Mouse (Mus musculus): ENCODE results near the gene Olfr228.
"Not testable (repeated sequence)": the region's sequence is repeated elsewhere in the genome, so short reads cannot be mapped to it uniquely, and the experiment has no call there.

The Olfr228 gene

DNA sequence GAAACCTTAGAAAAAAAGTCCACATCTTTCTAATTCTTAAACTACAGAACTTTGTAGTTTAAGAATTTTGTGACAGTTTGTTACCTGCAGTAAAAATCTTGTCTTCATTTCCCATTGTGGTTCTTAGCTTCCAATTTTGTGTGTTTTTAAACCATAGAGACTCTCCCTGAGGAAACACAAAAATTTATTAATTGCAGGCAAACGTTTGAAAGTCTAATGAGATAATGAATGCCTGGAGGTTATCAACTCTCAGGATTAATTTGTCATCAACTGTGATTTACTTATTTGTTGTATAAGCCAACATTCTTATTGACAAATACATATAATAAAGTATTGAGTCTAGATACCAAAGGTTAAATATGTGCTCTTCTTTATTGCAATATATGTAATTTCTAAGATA, at the start of gene Olfr228:
Olfr228 (minus strand) TSS at position 101 of the 400 bp plus-strand sequence.
- no peak for DNase-seq (ENCODE audit: low read depth, low spot score)

DNA sequence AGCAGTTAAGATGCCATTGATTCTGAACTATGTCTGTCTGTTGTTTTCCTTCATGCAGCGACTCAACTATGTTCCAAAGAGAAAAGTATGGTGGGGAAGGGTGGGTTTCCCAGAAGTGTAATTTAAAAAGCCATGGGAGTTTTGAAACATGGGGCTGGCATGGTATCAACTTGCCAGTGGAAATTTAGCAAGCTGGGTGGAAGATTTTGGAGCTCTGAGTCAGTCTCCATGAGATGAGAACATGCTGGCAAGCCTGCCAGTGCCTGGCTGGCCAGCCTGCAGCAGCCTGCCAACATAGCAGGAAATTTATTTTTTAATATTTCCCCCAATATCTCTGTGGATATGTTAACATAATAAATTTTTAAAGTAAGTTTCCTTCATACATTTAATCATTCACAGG, 43.8 kb upstream of the Olfr228 start:
- peak; percentile 27 for DNase-seq (ENCODE audit: low read depth, low spot score)

GRCm38 (mm10) chr2:86508161-86508560, 21.0 kb upstream of the Olfr228 start, which contains the start of gene Olfr1076:
Gene Olfr1076 (plus strand): TSS chr2:86508461.
- DNase-seq (ENCODE audit: low read depth, low spot score): no peak

DNA sequence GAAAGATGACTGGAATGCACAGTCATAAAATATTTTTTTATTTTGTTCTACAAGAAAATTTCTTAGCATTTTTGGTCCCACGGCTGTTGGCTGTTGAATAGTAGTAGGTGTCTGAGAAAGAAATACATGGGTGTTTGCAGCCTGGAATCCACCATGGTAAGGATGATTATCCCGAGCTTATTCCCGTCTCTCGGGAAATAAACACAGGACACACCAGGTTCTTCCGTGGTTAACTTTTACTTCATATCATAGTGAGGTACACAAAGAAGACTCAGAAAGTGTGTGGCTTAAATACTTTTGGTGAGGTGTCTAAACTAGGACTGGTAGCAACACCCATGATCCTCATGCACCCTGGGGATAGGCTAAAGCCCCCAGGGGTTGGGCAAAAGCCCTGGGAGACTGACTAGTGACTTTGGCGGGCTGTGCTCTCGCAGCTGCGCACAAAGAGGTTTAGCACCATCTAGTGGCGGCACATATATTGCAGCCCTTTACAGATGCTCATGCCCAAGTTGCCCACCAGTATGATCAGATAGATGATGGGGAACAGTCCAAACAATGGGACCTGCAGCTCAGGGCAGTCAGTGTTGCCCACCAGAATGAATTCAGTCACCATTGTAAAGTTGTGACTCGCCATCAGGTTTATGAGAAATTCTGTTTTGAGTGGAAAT, 22.6 kb downstream of the Olfr228 start:
- DNase-seq (ENCODE audit: low read depth, low spot score): peak; percentile 7

- no peak for DNase-seq (ENCODE audit: low read depth, low spot score)
Measured at GRCm38 (mm10) chr2:86460434-86460833, 26.8 kb downstream of the Olfr228 start.

DNA sequence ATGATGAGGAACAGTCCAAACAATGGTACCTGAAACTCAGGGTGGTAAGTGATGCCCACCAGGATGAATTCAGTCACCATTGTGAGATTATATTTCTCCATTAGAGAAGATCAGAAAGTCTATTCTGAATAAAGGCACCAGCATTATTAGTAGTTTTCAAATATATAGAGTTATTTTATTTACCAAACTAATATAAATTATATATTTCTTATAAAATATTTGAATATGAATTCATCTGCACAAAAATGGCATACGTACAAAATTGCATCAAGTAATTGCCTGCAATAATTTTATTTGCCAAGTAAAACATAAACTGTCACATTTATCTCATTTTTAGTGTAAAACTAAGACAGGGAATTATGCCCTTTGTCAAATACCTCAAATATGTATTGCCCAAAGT, 31.0 kb downstream of the Olfr228 start, which contains the start of gene Olfr1066:
Olfr1066 (minus strand) TSS at position 101 of the 400 bp plus-strand sequence.
- no peak for DNase-seq (ENCODE audit: low read depth, low spot score)

GRCm38 (mm10) chr2:86450491-86450890, 36.7 kb downstream of the Olfr228 start, which contains the start of gene Olfr1065:
Gene Olfr1065 (minus strand): TSS chr2:86450591.
- DNase-seq (ENCODE audit: low read depth, low spot score): not testable (repeated sequence)

DNA sequence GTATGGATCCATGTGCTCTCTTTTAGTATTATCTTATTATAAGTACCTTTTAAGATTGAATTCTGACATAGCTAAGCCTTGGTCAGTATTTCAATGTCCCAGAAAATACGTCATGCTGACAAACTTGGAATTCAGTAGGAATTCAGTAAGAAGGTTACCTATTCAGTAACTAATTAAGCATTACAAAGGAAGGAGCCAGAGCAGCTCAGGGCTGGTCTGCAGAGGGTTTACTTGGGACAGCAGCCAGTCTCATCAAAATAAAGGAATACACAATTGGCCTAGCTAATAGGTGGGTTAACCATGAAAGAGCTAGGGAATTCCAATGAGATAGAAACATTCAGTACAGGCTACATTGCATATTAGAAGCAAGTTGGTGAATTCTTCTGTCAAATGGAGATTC, 45.1 kb downstream of the Olfr228 start:
- DNase-seq (ENCODE audit: low read depth, low spot score): not testable (repeated sequence)
